Mouse (Mus musculus) liver, embryonic 14.5 days (tissue): Measurements from ENCODE around the gene Tubb3. TPM values are rescaled to one million over a fixed set of nuclear protein-coding genes. Genes with fewer than 3 reads are reported as not detected.
"Not testable (repeated sequence)": the region's sequence is repeated elsewhere in the genome, so short reads cannot be mapped to it uniquely, and the experiment has no call there.

Experiments used
- ATAC-seq: fragments of 200-750 bp; cut with Nextera tagmentation; 2 replicates; pipeline ENCODE4 v1.8.0; 2017; ENCODE audit warnings: moderate number of reproducible peaks, mild to moderate bottlenecking, moderate library complexity; ENCODE audit not compliant: insufficient read depth
- DNase-seq, 3 experiments: peaks; one replicate each; pipeline ENCODE4 v3.0.0-alpha.2; 2012 to 2013; ENCODE audit warnings: low read depth in 3 of 3, low spot score in 3 of 3
- H3K27ac ChIP-seq: fragments of 300-500 bp; sonication (generic); 2 replicates; pipeline ENCODE4 v1.5.1; 2014; ENCODE audit warnings: moderate library complexity, mild to moderate bottlenecking, control low read depth, inconsistent platforms
- H3K27me3 ChIP-seq: fragments of 300-500 bp; sonication (generic); 2 replicates; pipeline ENCODE4 v1.6.1; 2014; ENCODE audit warnings: mild to moderate bottlenecking, low read length, moderate library complexity; ENCODE audit not compliant: control insufficient read depth, insufficient read depth
- H3K36me3 ChIP-seq: fragments of 300-500 bp; sonication (generic); replicated peaks from 2 replicates; pipeline ENCODE4 v1.6.1; 2014; ENCODE audit warnings: low read depth; ENCODE audit not compliant: control insufficient read depth, insufficient read depth
- H3K4me1 ChIP-seq, 2 experiments: fragments of 200-500 bp in 1 of 2; fragments of 300-500 bp in 1 of 2; sonication (generic) in 1 of 2; replicated peaks; 2 replicates each; pipeline ENCODE4 v1.6.1; 2012 to 2014; ENCODE audit warnings: antibody characterized with exemption in 1 of 2, inconsistent platforms in 1 of 2, low read length in 1 of 2; ENCODE audit not compliant: control insufficient read depth in 2 of 2, insufficient read depth in 2 of 2
- H3K4me2 ChIP-seq: fragments of 300-500 bp; sonication (generic); 2 replicates; pipeline ENCODE4 v1.6.1; 2014; ENCODE audit warnings: low read depth, mild to moderate bottlenecking, control low read depth, moderate library complexity
- H3K4me3 ChIP-seq, 2 experiments: fragments of 200-500 bp in 1 of 2; fragments of 300-500 bp in 1 of 2; sonication (generic) in 1 of 2; 2 replicates each; pipeline ENCODE4 v1.5.1; 2012 to 2014; ENCODE audit warnings: low read depth in 2 of 2, low read length in 2 of 2, mild to moderate bottlenecking in 2 of 2, control low read depth in 1 of 2, inconsistent platforms in 1 of 2, moderate library complexity in 1 of 2; ENCODE audit not compliant: insufficient read depth in 1 of 2
- H3K9ac ChIP-seq: fragments of 300-500 bp; sonication (generic); replicated peaks from 2 replicates; pipeline ENCODE4 v1.6.1; 2014; ENCODE audit warnings: mild to moderate bottlenecking, control low read depth, moderate library complexity
- H3K9me3 ChIP-seq: fragments of 300-500 bp; sonication (generic); 2 replicates; pipeline ENCODE4 v1.6.1; 2016; ENCODE audit warnings: low read length, mixed read lengths; ENCODE audit not compliant: control insufficient read depth
- CTCF ChIP-seq: IDR thresholded peaks from 2 replicates; pipeline ENCODE4 v1.5.1; 2016; ENCODE audit warnings: antibody characterized with exemption, low read depth, control low read depth
- EP300 ChIP-seq: IDR thresholded peaks from 2 replicates; pipeline ENCODE4 v1.6.1; 2016; ENCODE audit warnings: antibody characterized with exemption, low read depth
- WGBS: fragments of 180-500 bp; shearing (Covaris S2); extraction: QIAGEN DNeasy Blood & Tissue Kit; methylation state at CpG from one replicate; pipeline ENCODE4 v1.1.7; 2014; ENCODE audit not compliant: insufficient replicate concordance; 5-methylcytosine and 5-hydroxymethylcytosine counted together
- polyA plus RNA-seq, 2 experiments: library from polyadenylated mRNA; depleted of rRNA in 1 of 2; stranded (reverse) in 1 of 2; unstranded in 1 of 2; fragments of >200 nt; fragmentation: Nextera tagmentation in 1 of 2; extraction: Ambion mirVana in 1 of 2; gene quantifications; 2 replicates each; pipeline versions ENCODE4 v1.2.1 to v1.2.3; 2012 to 2014

Tubb3 gene
- polyA plus RNA-seq, 2 experiments: 0.42 to 0.70 TPM

GRCm38 (mm10) chr8:123450783-123451182, 39.6 kb downstream of the Tubb3 start:
- H3K4me2 ChIP-seq: no peak overlapping the region
- no peak for DNase-seq
- H3K27me3 ChIP-seq: no peaks in the 10 kb centered on the region
- no peak overlapping the region for H3K9ac ChIP-seq
- no peaks in the 10 kb centered on the region; the same call in 1 of the 2 replicates for H3K36me3 ChIP-seq
- TF ChIP-seq EP300: no peak
- no peak for TF ChIP-seq CTCF
- H3K4me1 ChIP-seq: peaks cover 0 to 7% of the 10 kb centered on the region in 2 experiments; a peak in 1 of 4 replicates
- no peaks in the 10 kb centered on the region for H3K9me3 ChIP-seq
- H3K4me3 ChIP-seq: no peak overlapping the region
- ATAC-seq: no peak
- WGBS: 21% methylated on average over 5 of the region's 5 CpGs
- no peak overlapping the region for H3K27ac ChIP-seq

GRCm38 (mm10) chr8:123451747-123452146, 40.5 kb downstream of the Tubb3 start:
- H3K4me1 ChIP-seq, ATAC-seq, H3K4me3 ChIP-seq, H3K27me3 ChIP-seq, H3K36me3 ChIP-seq, H3K9ac ChIP-seq, DNase-seq, H3K4me2 ChIP-seq, H3K9me3 ChIP-seq, H3K27ac ChIP-seq: not testable (repeated sequence)
- 78% methylated on average over 12 of the region's 12 CpGs for WGBS

- H3K9me3 ChIP-seq: no peaks in the 10 kb centered on the region
- ATAC-seq (no peak), DNase-seq (no peak)
- no peak overlapping the region for H3K27ac ChIP-seq
- 0 out of 2 replicates have a peak, but pooled peaks have one; percentile 10 for TF ChIP-seq EP300
- no peak for TF ChIP-seq CTCF
- H3K4me3 ChIP-seq: no peak overlapping the region
- 10% methylated on average over 4 of the region's 4 CpGs for WGBS
- no peak overlapping the region for H3K9ac ChIP-seq
- no peaks in the 10 kb centered on the region; the same call in 1 of the 2 replicates for H3K36me3 ChIP-seq
- H3K4me1 ChIP-seq: peaks cover 0 to 7% of the 10 kb centered on the region in 2 experiments; a peak in 1 of 4 replicates
- H3K27me3 ChIP-seq: no peaks in the 10 kb centered on the region
- H3K4me2 ChIP-seq: no peak overlapping the region
Measured at GRCm38 (mm10) chr8:123452149-123452548, 40.9 kb downstream of the Tubb3 start.

GRCm38 (mm10) chr8:123453291-123453690, 42.1 kb downstream of the Tubb3 start:
- no peak overlapping the region for H3K4me3 ChIP-seq
- no peaks in the 10 kb centered on the region for H3K9me3 ChIP-seq
- no peak overlapping the region for H3K27ac ChIP-seq
- ATAC-seq (no peak), DNase-seq (no peak)
- H3K27me3 ChIP-seq: no peaks in the 10 kb centered on the region
- peaks cover 0 to 7% of the 10 kb centered on the region in 2 experiments; a peak in 1 of 4 replicates for H3K4me1 ChIP-seq
- no peak for TF ChIP-seq CTCF
- no peak for TF ChIP-seq EP300
- no peaks in the 10 kb centered on the region; the same call in 1 of the 2 replicates for H3K36me3 ChIP-seq
- WGBS: 67% methylated on average over 7 of the region's 7 CpGs
- no peak overlapping the region for H3K9ac ChIP-seq
- H3K4me2 ChIP-seq: no peak overlapping the region

- Histone ChIP-seq H3K9ac (no peak overlapping the region), H3K4me3 (no peak overlapping the region), H3K9me3 (no peaks in the 10 kb centered on the region), H3K4me2 (no peak overlapping the region), H3K4me1 (peaks cover 0 to 6% of the 10 kb centered on the region in 2 experiments; a peak in 1 of 4 replicates), H3K27ac (no peak overlapping the region), H3K27me3 (no peaks in the 10 kb centered on the region), H3K36me3 (no peaks in the 10 kb centered on the region; the same call in 1 of the 2 replicates)
- DNase-seq (no peak), ATAC-seq (no peak)
- WGBS: 76% methylated on average over 5 of the region's 5 CpGs
- TF ChIP-seq CTCF (no peak), EP300 (no peak)
Measured at GRCm38 (mm10) chr8:123453951-123454350, 42.7 kb downstream of the Tubb3 start.
